Mouse (Mus musculus): ENCODE measurements around the gene Cfap74.

- TF ChIP-seq CTCF (IDR thresholded peaks at IDR 0.05; ENCODE audit: extremely low read depth, insufficient read depth, low read length) (no peak), POLR2A (IDR thresholded peaks at IDR 0.05; ENCODE audit: extremely low read depth, insufficient read depth, low read length) (no peak)
These were observed 61.4 kb downstream of the Cfap74 start for GRCm38 (mm10) chr4:155470263-155470953.
